Mouse (Mus musculus): ENCODE measurements around the gene Gm42742. TPM values are rescaled to one million over a fixed set of nuclear protein-coding genes. Genes with fewer than 3 reads are reported as not detected.

Gm42742 gene
- total and polyA plus RNA-seq, 3 experiments, result 13.8 to 27.2 TPM; not detected in 1

- H3K4me1 ChIP-seq (ENCODE audit: control insufficient read depth in 1 of 2, insufficient read depth in 2 of 2, low read length in 2 of 2), result peaks cover 0 to 13% of the 10 kb centered on the region in 2 experiments; a peak in 2 of 4 replicates
- DNase-seq (ENCODE audit: low read depth, low spot score), result peak; percentile 99
- peak within 1 kb of the TSS; percentile 75 to 95 for H3K4me3 ChIP-seq (ENCODE audit: control insufficient read depth in 1 of 2, insufficient read depth in 1 of 2, low read depth in 2 of 2, low read length in 2 of 2)
- H3K27me3 ChIP-seq (ENCODE audit: control insufficient read depth in 1 of 2, insufficient read depth in 2 of 2, low read length in 2 of 2), result no peaks in the 10 kb centered on the region
- TF ChIP-seq BHLHE40 (IDR thresholded peaks at IDR 0.05; ENCODE audit: borderline replicate concordance, low read depth, low read length) (no peak), POLR2A (IDR thresholded peaks at IDR 0.05; ENCODE audit: control insufficient read depth in 1 of 2, insufficient read depth in 1 of 2, low read depth in 1 of 2, low read length in 2 of 2, poor library complexity in 1 of 2) (peak; percentile 59 to 67; a peak in 3 of 4 replicates), MAX (IDR thresholded peaks at IDR 0.05; ENCODE audit: low read length) (peak; percentile 67; the same call in 1 of the 2 replicates), ELF1 (IDR thresholded peaks at IDR 0.05; ENCODE audit: low read depth, low read length) (peak; percentile 76), CTCF (IDR thresholded peaks at IDR 0.05 in 2 of 3, conservative IDR thresholded peaks at IDR 0.05 in 1 of 3; ENCODE audit: control insufficient read depth in 1 of 3, insufficient read depth in 1 of 3, low read depth in 2 of 3, low read length in 3 of 3, poor library complexity in 1 of 3, severe bottlenecking in 1 of 3) (peak; percentile 91 to 96 (median 95)), UBTF (IDR thresholded peaks at IDR 0.05; ENCODE audit: borderline replicate concordance, insufficient read depth, low read depth, low read length) (no peak), TBP (IDR thresholded peaks at IDR 0.05; ENCODE audit: low read depth, low read length) (peak; percentile 75), HCFC1 (IDR thresholded peaks at IDR 0.05; ENCODE audit: low read depth, low read length) (peak; percentile 91), MXI1 (IDR thresholded peaks at IDR 0.05; ENCODE audit: low read depth, low read length) (peak; percentile 83), ZMIZ1 (IDR thresholded peaks at IDR 0.05; ENCODE audit: low read depth, low read length) (no peak; the same call in 1 of the 2 replicates), MYC (IDR thresholded peaks at IDR 0.05; ENCODE audit: low read depth, low read length) (peak; percentile 86), ZC3H11A (IDR thresholded peaks at IDR 0.05; ENCODE audit: low read depth, low read length) (no peak), MAZ (IDR thresholded peaks at IDR 0.05; ENCODE audit: low read depth, low read length) (peak; percentile 32; the same call in 1 of the 2 replicates), MEF2A (IDR thresholded peaks at IDR 0.05; ENCODE audit: extremely low read depth, insufficient replicate concordance, low read depth, low read length, poor library complexity, severe bottlenecking) (no peak), TCF12 (IDR thresholded peaks at IDR 0.05; ENCODE audit: low read depth, low read length) (peak; percentile 25; the same call in 1 of the 2 replicates), POLR2AphosphoS2 (IDR thresholded peaks at IDR 0.05; ENCODE audit: low read length) (no peak), NELFE (IDR thresholded peaks at IDR 0.05; ENCODE audit: low read depth, low read length) (peak; percentile 49), SMC3 (IDR thresholded peaks at IDR 0.05; ENCODE audit: low read depth, low read length) (no peak; the same call in 1 of the 2 replicates), NRF1 (IDR thresholded peaks at IDR 0.05; ENCODE audit: insufficient read depth, low read depth, low read length, poor library complexity, severe bottlenecking) (peak; percentile 50; the same call in 1 of the 2 replicates), CHD1 (IDR thresholded peaks at IDR 0.05; ENCODE audit: low read depth, low read length) (peak; percentile 100), GABPA (IDR thresholded peaks at IDR 0.05; ENCODE audit: low read depth, low read length) (no peak; the same call in 1 of the 2 replicates), GATA1 (IDR thresholded peaks at IDR 0.05; ENCODE audit: low read depth, low read length) (no peak), SIN3A (IDR thresholded peaks at IDR 0.05; ENCODE audit: low read length) (peak; percentile 95), EP300 (IDR thresholded peaks at IDR 0.05; ENCODE audit: low read depth in 1 of 2, low read length in 2 of 2) (peak in 1 of 2 experiments; percentile 21; a peak in 1 of 4 replicates)
- peaks cover 12% of the 10 kb centered on the region for H3K79me2 ChIP-seq (ENCODE audit: control insufficient read depth, insufficient read depth, low read length, poor library complexity)
- H3K36me3 ChIP-seq (ENCODE audit: control insufficient read depth in 1 of 2, insufficient read depth in 2 of 2, low read length in 2 of 2), result peaks cover 0 to 8% of the 10 kb centered on the region in 2 experiments; a peak in 2 of 4 replicates
- no peaks in the 10 kb centered on the region for H3K9me3 ChIP-seq (replicated peaks; ENCODE audit: insufficient read depth, low read length)
- H3K27ac ChIP-seq (ENCODE audit: control insufficient read depth, low read depth, low read length), result peak within 1 kb of the TSS; percentile 93
- H3K9ac ChIP-seq (ENCODE audit: control insufficient read depth, low read depth, low read length, poor library complexity, severe bottlenecking), result peak within 1 kb of the TSS; percentile 81
These were observed 44.7 kb downstream of the Gm42742 start, which contains the start of gene Cdiptos for GRCm38 (mm10) chr7:126975950-126976866. TSS of gene Cdiptos (minus strand) at chr7:126976098.

All from MEL (cell line).